ENCODE assay signal across 9 mouse cellular contexts in genomic region chr8:72382395-72382794, GRCm38 (mm10). TPM values are rescaled to one million over a fixed set of nuclear protein-coding genes. Genes with fewer than 3 reads are reported as not detected.
DNase-seq lines count a peak whose midpoint lies in the region; ATAC-seq and TF ChIP-seq lines count a peak whose summit lies in the region.
"Had no signal": no experiment of that assay in that cellular context is flagged by ENCODE, and none has a peak within 500 bp of the region (broad histone marks: within the 10 kb centered on the region; RNA-seq: fewer than 3 reads in every experiment).

No protein-coding gene starts in this region.

- no peaks in the 10 kb centered on the region for H3K27me3 ChIP-seq in liver, postnatal 0 days (ENCODE audit: insufficient read depth, low read length)
- H3K27me3 ChIP-seq: liver, embryonic 13.5 days had no signal

- 72% methylated on average over 5 of the region's 5 CpGs for WGBS in liver, postnatal 0 days (ENCODE audit: insufficient replicate concordance)

- no peak for TF ChIP-seq EP300 in liver, postnatal 0 days (IDR thresholded peaks at IDR 0.05; ENCODE audit: low read depth)

- H3K4me1 ChIP-seq in liver, postnatal 0 days (ENCODE audit: insufficient read depth), result peaks cover 4% of the 10 kb centered on the region; the same call in 1 of the 2 replicates
- H3K4me1 ChIP-seq in bone marrow macrophage, adult 2 months (ENCODE audit: control insufficient read depth, insufficient read depth, low read length), result no peaks in the 10 kb centered on the region
- H3K4me1 ChIP-seq: liver, embryonic 13.5 days had no signal

- H3K27ac ChIP-seq in liver, postnatal 0 days (ENCODE audit: low read depth), result no peak overlapping the region
- no peak overlapping the region for H3K27ac ChIP-seq in bone marrow macrophage, adult 2 months (ENCODE audit: insufficient read depth, low read depth, low read length)
- H3K27ac ChIP-seq: liver, embryonic 13.5 days had no signal

- no peak overlapping the region for H3K4me2 ChIP-seq in liver, postnatal 0 days (ENCODE audit: low read depth, low read length)
- H3K4me2 ChIP-seq: liver, embryonic 13.5 days had no signal

- no peak for TF ChIP-seq POLR2A in bone marrow macrophage, adult 2 months (IDR thresholded peaks at IDR 0.05; ENCODE audit: borderline replicate concordance, low read depth, low read length)

- H3K4me3 ChIP-seq in liver, postnatal 0 days (ENCODE audit: low read depth, low read length), result no peak overlapping the region
- no peak overlapping the region for H3K4me3 ChIP-seq in bone marrow macrophage, adult 2 months (ENCODE audit: insufficient read depth, low read length)
- H3K4me3 ChIP-seq: liver, embryonic 13.5 days had no signal

- no peak overlapping the region for H3K9ac ChIP-seq in liver, postnatal 0 days (replicated peaks)
- H3K9ac ChIP-seq: liver, embryonic 13.5 days had no signal

- DNase-seq in frontal cortex, postnatal 14 days (ENCODE audit: low spot score in 2 of 2), result no peak
- no peak for DNase-seq in liver, postnatal 0 days
- DNase-seq in liver, result no peak
- peak; percentile 24 for DNase-seq in CD4-positive helper T cell, adult 2 months (ENCODE audit: low read depth, low spot score)
- no peak for DNase-seq in ovary, postnatal 10 days (ENCODE audit: low spot score)
- no peak for DNase-seq in gastrocnemius, postnatal 10 days
- DNase-seq: liver, embryonic 13.5 days had no signal

- H3K36me3 ChIP-seq in liver, postnatal 0 days (replicated peaks; ENCODE audit: insufficient read depth, low read length), result peaks cover 88% of the 10 kb centered on the region

- H3K9me3 ChIP-seq in liver, postnatal 0 days (ENCODE audit: low read length), result no peaks in the 10 kb centered on the region
- H3K9me3 ChIP-seq: liver, embryonic 13.5 days had no signal

- TF ChIP-seq CTCF in liver, postnatal 0 days (IDR thresholded peaks at IDR 0.05; ENCODE audit: low read depth), result peak; percentile 37
- TF ChIP-seq CTCF in bone marrow macrophage, adult 2 months (IDR thresholded peaks at IDR 0.05; ENCODE audit: low read depth, low read length), result 0 out of 2 replicates have a peak, but pooled peaks have one; percentile 22

- ATAC-seq in frontal cortex, adult (ENCODE audit: low TSS enrichment), result peak; percentile 41; the same call in 1 of the 2 replicates
- 0 out of 2 replicates have a peak, but pooled peaks have one; percentile 29 for ATAC-seq in liver, postnatal 0 days

RNA-seq across cellular contexts. Expression of gene Eps15l1, which starts 38.9 kb away (rescaled TPM):
- 9.3 and 10.1 TPM in 2 replicates for polyA plus RNA-seq in liver, postnatal 0 days (2015; fragmentation: Nextera tagmentation; extraction: Ambion mirVana)
- polyA plus RNA-seq in bone marrow macrophage, adult 2 months (2012; ENCODE audit: insufficient read depth, insufficient read length, missing spikeins), result 64.0 and 65.1 TPM in 2 replicates
- 10 to 100 TPM; 27.4 to 38.7 TPM for total RNA-seq in gastrocnemius, postnatal 10 days (2021)
